Mouse (Mus musculus) cerebellum, adult 2 months (tissue): ENCODE data around the gene Krtap2-4.

ENCODE experiments used
- CTCF ChIP-seq: fragments of 200-500 bp; IDR thresholded peaks from 2 replicates; pipeline ENCODE4 v1.5.1; 2011; ENCODE audit warnings: low read depth, mild to moderate bottlenecking, control low read depth, low read length, moderate library complexity, borderline replicate concordance; ENCODE audit not compliant: insufficient read depth
- POLR2A ChIP-seq: fragments of 200-500 bp; IDR thresholded peaks from 2 replicates; pipeline ENCODE4 v1.6.1; 2011; ENCODE audit warnings: low read length, control low read depth, borderline replicate concordance; ENCODE audit not compliant: insufficient read depth

- TF ChIP-seq CTCF (no peak), POLR2A (no peak)
Observed at GRCm38 (mm10) chr11:99650136-99650535, 35.5 kb upstream of the Krtap2-4 start, which contains the start of gene Gm11555.
